16 mouse cellular contexts compared by ENCODE assay signal in the genomic region with DNA sequence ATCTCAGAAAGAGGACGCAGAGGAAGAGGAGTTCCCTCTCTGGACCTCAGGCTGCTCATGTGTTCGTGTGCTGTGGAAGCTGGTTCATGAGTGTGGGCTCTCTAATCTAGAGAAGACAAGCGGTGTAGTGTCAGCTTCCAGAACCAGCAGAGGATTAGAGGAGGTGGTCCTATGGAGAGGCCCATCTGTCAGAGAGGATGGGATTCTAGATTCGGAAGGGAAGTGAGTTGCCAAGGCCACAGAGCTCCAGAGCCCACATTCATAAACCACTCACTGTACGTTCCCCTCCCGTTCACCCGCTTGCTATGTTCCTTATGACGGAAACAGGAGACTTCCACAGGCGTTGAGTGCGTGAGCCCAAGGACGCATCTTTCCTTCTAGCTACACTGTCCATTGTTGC.
"Had no signal": no experiment of that assay in that cellular context is flagged by ENCODE, and none has a peak within 500 bp of the region (broad histone marks: within the 10 kb centered on the region; RNA-seq: fewer than 3 reads in every experiment).

No protein-coding gene starts in this region.

- H3K27me3 ChIP-seq: liver, embryonic 15.5 days; midbrain, embryonic 13.5 days; midbrain, embryonic 15.5 days; neural tube, embryonic 12.5 days; stomach, embryonic 15.5 days had no signal

- H3K9ac ChIP-seq: liver, embryonic 15.5 days; liver, postnatal 0 days; lung, embryonic 14.5 days; midbrain, embryonic 13.5 days; midbrain, embryonic 15.5 days; neural tube, embryonic 12.5 days; stomach, embryonic 15.5 days had no signal

- H3K27ac ChIP-seq: liver, embryonic 15.5 days; macrophage; midbrain, embryonic 13.5 days; midbrain, embryonic 15.5 days; neural tube, embryonic 12.5 days; stomach, embryonic 15.5 days; stomach, postnatal 0 days had no signal

- H3K4me3 ChIP-seq: liver, embryonic 15.5 days; megakaryocyte, embryonic 14.5 days; midbrain, embryonic 13.5 days; midbrain, embryonic 15.5 days; neural tube, embryonic 12.5 days; stomach, embryonic 15.5 days had no signal

- DNase-seq: liver, postnatal 0 days; lung, embryonic 14.5 days; lung, postnatal 14 days; lung, postnatal 36 days; right cerebral cortex, postnatal 14 days; thymus, adult 2 months; thymus, postnatal 25 days; thymus, postnatal 4 days had no signal

- H3K9me3 ChIP-seq: liver, embryonic 15.5 days; megakaryocyte, embryonic 14.5 days; midbrain, embryonic 13.5 days; midbrain, embryonic 15.5 days; neural tube, embryonic 12.5 days; stomach, embryonic 15.5 days had no signal

- H3K36me3 ChIP-seq: liver, embryonic 15.5 days; stomach, embryonic 15.5 days had no signal
